In genomic region chr12:111006339-111006738, GRCm38 (mm10) we compare ENCODE assay signal across 11 mouse cellular contexts. TPM values are rescaled to one million over a fixed set of nuclear protein-coding genes. Genes with fewer than 3 reads are reported as not detected.
A peak's percentile ranks its signal among the peaks of the same experiment; 100 is the strongest.
DNase-seq lines count a peak whose midpoint lies in the region; ATAC-seq and TF ChIP-seq lines count a peak whose summit lies in the region.
"Had no signal": no experiment of that assay in that cellular context is flagged by ENCODE, and none has a peak within 500 bp of the region (broad histone marks: within the 10 kb centered on the region; RNA-seq: fewer than 3 reads in every experiment).

No protein-coding gene starts in this region.

- H3K36me3 ChIP-seq in kidney, embryonic 14.5 days (ENCODE audit: control insufficient read depth, insufficient read depth, low read length): no peaks in the 10 kb centered on the region
- H3K36me3 ChIP-seq in kidney, adult 2 months (ENCODE audit: control insufficient read depth, insufficient read depth, low read length): no peaks in the 10 kb centered on the region
- H3K36me3 ChIP-seq in embryonic facial prominence, embryonic 10.5 days (replicated peaks): no peaks in the 10 kb centered on the region
- H3K36me3 ChIP-seq in limb, embryonic 13.5 days: no peaks in the 10 kb centered on the region

- 0 out of 2 replicates have a peak, but pooled peaks have one; percentile 37 for ATAC-seq in kidney, embryonic 14.5 days (ENCODE audit: low FRiP score, low TSS enrichment)
- peak; percentile 9; the same call in 1 of the 2 replicates for ATAC-seq in limb, embryonic 13.5 days (ENCODE audit: low FRiP score, low read depth)

- H3K27ac ChIP-seq in kidney, embryonic 14.5 days (ENCODE audit: low read depth, low read length): no peak overlapping the region
- no peak overlapping the region for H3K27ac ChIP-seq in kidney, adult 2 months (ENCODE audit: insufficient read depth, low read depth, low read length)
- H3K27ac ChIP-seq in embryonic facial prominence, embryonic 10.5 days (replicated peaks): peak overlapping the region; percentile 66
- peak overlapping the region; percentile 12; the same call in 1 of the 2 replicates for H3K27ac ChIP-seq in limb, embryonic 13.5 days
- H3K27ac ChIP-seq: hindbrain, embryonic 14.5 days had no signal

- DNase-seq in cerebellum, postnatal 14 days: peak; percentile 15 to 32
- no peak for DNase-seq in cerebellum, adult 18-20 months
- DNase-seq in kidney, adult 2 months: no peak
- no peak for DNase-seq in embryonic facial prominence, embryonic 10.5 days (ENCODE audit: low spot score)
- DNase-seq in frontal cortex, postnatal 14 days (ENCODE audit: low spot score in 2 of 2): no peak
- no peak for DNase-seq in spleen, adult 12 weeks (ENCODE audit: low spot score)
- DNase-seq: cerebellum, adult 2 months had no signal

- no peak overlapping the region for H3K4me2 ChIP-seq in kidney, embryonic 14.5 days (replicated peaks; ENCODE audit: low read depth, low read length)
- H3K4me2 ChIP-seq in limb, embryonic 13.5 days (replicated peaks): no peak overlapping the region
- H3K4me2 ChIP-seq: hindbrain, embryonic 14.5 days had no signal

- 73% methylated on average over 5 of the region's 5 CpGs for WGBS in kidney, embryonic 14.5 days
- WGBS in kidney, adult 2 months: 68% methylated on average over 5 of the region's 5 CpGs
- WGBS in embryonic facial prominence, embryonic 10.5 days: 79% methylated on average over 5 of the region's 5 CpGs
- WGBS in limb, embryonic 13.5 days: 46% methylated on average over 5 of the region's 5 CpGs

- no peaks in the 10 kb centered on the region for H3K27me3 ChIP-seq in kidney, embryonic 14.5 days (ENCODE audit: control insufficient read depth, insufficient read depth, low read length)
- H3K27me3 ChIP-seq in kidney, adult 2 months (replicated peaks; ENCODE audit: control insufficient read depth, insufficient read depth, low read length): no peaks in the 10 kb centered on the region
- H3K27me3 ChIP-seq in embryonic facial prominence, embryonic 10.5 days (replicated peaks; ENCODE audit: low read depth, poor library complexity, severe bottlenecking): no peaks in the 10 kb centered on the region
- H3K27me3 ChIP-seq in limb, embryonic 13.5 days: no peaks in the 10 kb centered on the region

- TF ChIP-seq POLR2A in kidney, adult 2 months (IDR thresholded peaks at IDR 0.05; ENCODE audit: low read depth, low read length): no peak

- H3K4me1 ChIP-seq in kidney, embryonic 14.5 days (ENCODE audit: control insufficient read depth, insufficient read depth, low read length): peaks cover 19% of the 10 kb centered on the region; the same call in 1 of the 2 replicates
- no peaks in the 10 kb centered on the region; the same call in 1 of the 2 replicates for H3K4me1 ChIP-seq in kidney, adult 2 months (ENCODE audit: control insufficient read depth, insufficient read depth, low read length)
- peaks cover 41% of the 10 kb centered on the region for H3K4me1 ChIP-seq in embryonic facial prominence, embryonic 10.5 days
- peaks cover 35% of the 10 kb centered on the region for H3K4me1 ChIP-seq in limb, embryonic 13.5 days

- no peaks in the 10 kb centered on the region for H3K9me3 ChIP-seq in kidney, embryonic 14.5 days (ENCODE audit: control insufficient read depth, low read length)
- no peaks in the 10 kb centered on the region for H3K9me3 ChIP-seq in embryonic facial prominence, embryonic 10.5 days
- H3K9me3 ChIP-seq in limb, embryonic 13.5 days: no peaks in the 10 kb centered on the region

- no peak for TF ChIP-seq CTCF in kidney, adult 2 months (conservative IDR thresholded peaks at IDR 0.05; ENCODE audit: insufficient read depth, insufficient read length, low read depth, low read length)

- H3K4me3 ChIP-seq in kidney, embryonic 14.5 days (ENCODE audit: low read length): no peak overlapping the region
- no peak overlapping the region for H3K4me3 ChIP-seq in kidney, adult 2 months (ENCODE audit: insufficient read depth, low read depth, low read length)
- H3K4me3 ChIP-seq in embryonic facial prominence, embryonic 10.5 days: no peak overlapping the region
- no peak overlapping the region for H3K4me3 ChIP-seq in limb, embryonic 13.5 days
- H3K4me3 ChIP-seq: myocyte had no signal

- no peak overlapping the region for H3K9ac ChIP-seq in kidney, embryonic 14.5 days (ENCODE audit: low read depth, low read length)
- no peak overlapping the region for H3K9ac ChIP-seq in limb, embryonic 13.5 days
- H3K9ac ChIP-seq: hindbrain, embryonic 14.5 days had no signal

RNA-seq across cellular contexts. Expression of gene Ankrd9, which starts 27.5 kb away (rescaled TPM):
- 11.0 and 12.4 TPM in 2 replicates for polyA plus RNA-seq in kidney, embryonic 14.5 days (2014; fragmentation: Nextera tagmentation; extraction: Ambion mirVana)
- 23.9 and 28.0 TPM in 2 replicates for polyA plus RNA-seq in kidney, adult 2 months (2012; rRNA removed)
- polyA plus RNA-seq in embryonic facial prominence, embryonic 10.5 days (2016; fragmentation: Nextera tagmentation; extraction: Ambion mirVana): 14.2 and 14.6 TPM in 2 replicates
- polyA plus RNA-seq in limb, embryonic 13.5 days (2015; fragmentation: Nextera tagmentation; extraction: Ambion mirVana): 14.1 and 16.3 TPM in 2 replicates

RNA-seq across cellular contexts. Expression of gene Rcor1, which starts 32.8 kb away (rescaled TPM):
- 15.9 and 17.4 TPM in 2 replicates for polyA plus RNA-seq in kidney, embryonic 14.5 days (2014; fragmentation: Nextera tagmentation; extraction: Ambion mirVana)
- polyA plus RNA-seq in kidney, adult 2 months (2012; rRNA removed): 9.7 and 11.5 TPM in 2 replicates
- polyA plus RNA-seq in embryonic facial prominence, embryonic 10.5 days (2016; fragmentation: Nextera tagmentation; extraction: Ambion mirVana): 7.4 and 8.0 TPM in 2 replicates
- 11.1 and 11.6 TPM in 2 replicates for polyA plus RNA-seq in limb, embryonic 13.5 days (2015; fragmentation: Nextera tagmentation; extraction: Ambion mirVana)

Comparison
In these comparisons a context has a peak if more than half of its experiments do, and no peak if none do; other contexts are left out.
1. DNase-seq: peak in cerebellum, postnatal 14 days (2 of 2); none in cerebellum, adult 18-20 months (0 of 2), kidney, adult 2 months (single experiment), embryonic facial prominence, embryonic 10.5 days (single experiment), frontal cortex, postnatal 14 days (0 of 2) and spleen, adult 12 weeks (single experiment).
2. H3K27ac ChIP-seq: peak in embryonic facial prominence, embryonic 10.5 days (single experiment) and limb, embryonic 13.5 days (single experiment); none in kidney, embryonic 14.5 days (single experiment) and kidney, adult 2 months (single experiment).